Mouse (Mus musculus) heart, postnatal 10 days (tissue): ENCODE measurements around the gene Eif2b5. TPM values are rescaled to one million over a fixed set of nuclear protein-coding genes. Genes with fewer than 3 reads are reported as not detected.
A peak's percentile ranks its signal among the peaks of the same experiment; 100 is the strongest.

Experiments used
- DNase-seq, 2 experiments: peaks; one replicate each; pipeline ENCODE4 v3.0.0; 2021
- intact Hi-C: fragments of 180-260 bp; cut with DNase I; formaldehyde crosslinking; loops from one replicate; pipeline ENCODE4 v1.15.1; 2025
- total RNA-seq, 2 experiments: library from RNA; stranded (reverse); gene quantifications; 2 replicates each; pipeline ENCODE4 v1.2.3; 2021

Eif2b5 gene
- total RNA-seq, 2 experiments from 2014 or later: 52.7 to 54.2 TPM

- intact Hi-C loops: loop anchor here (1.0 to 5.0 kb wide), 2 partner anchors 18 to 78 kb away; partner anchors contain the start of genes Alg3, Dvl3, Eef1akmt4 and Gm49333
- no peak for DNase-seq
These were observed 36.1 kb downstream of the Eif2b5 start for GRCm38 (mm10) chr16:20534617-20535295.

- intact Hi-C loops: loop anchor here (1.0 to 5.0 kb wide), 2 partner anchors 19 to 77 kb away; partner anchors contain the start of genes Alg3, Dvl3, Eef1akmt4 and Gm49333
- peak; percentile 96 to 98 for DNase-seq
These were observed 36.9 kb downstream of the Eif2b5 start, which contains the start of gene Ap2m1 for GRCm38 (mm10) chr16:20535296-20536080. Gene Ap2m1 (plus strand): TSS chr16:20535478.

GRCm38 (mm10) chr16:20536081-20536665 is 37.6 kb downstream of the Eif2b5 start:
- DNase-seq: no peak
- intact Hi-C loops: loop anchor here (5.0 kb wide), 1 partner anchor 76 kb away; the partner anchor contains the start of genes Alg3, Eef1akmt4 and Gm49333

- intact Hi-C loops: loop anchor here (5.0 kb wide), 1 partner anchor 75 kb away; the partner anchor contains the start of genes Alg3, Eef1akmt4 and Gm49333
- peak in 1 of 2 experiments; percentile 17 for DNase-seq
These were observed 38.5 kb downstream of the Eif2b5 start for GRCm38 (mm10) chr16:20537071-20537471.

GRCm38 (mm10) chr16:20537601-20538320 is 39.1 kb downstream of the Eif2b5 start:
- intact Hi-C loops: loop anchor here (5.0 kb wide), 1 partner anchor 75 kb away; the partner anchor contains the start of genes Alg3, Eef1akmt4 and Gm49333
- no peak for DNase-seq

GRCm38 (mm10) chr16:20539649-20540048 is 41.0 kb downstream of the Eif2b5 start:
- no peak for DNase-seq
- intact Hi-C loops: loop anchor here (5.0 kb wide), 1 partner anchor 73 kb away; the partner anchor contains the start of genes Alg3, Eef1akmt4 and Gm49333

GRCm38 (mm10) chr16:20540438-20540837 is 41.8 kb downstream of the Eif2b5 start:
- intact Hi-C loops: no loop called here
- DNase-seq: no peak

- DNase-seq: no peak
- intact Hi-C loops: loop anchor here (5.0 kb wide), 1 partner anchor 38 kb away; no protein-coding TSS in a partner anchor
These were observed 47.1 kb downstream of the Eif2b5 start for GRCm38 (mm10) chr16:20545696-20546095.

GRCm38 (mm10) chr16:20547423-20547822 is 48.8 kb downstream of the Eif2b5 start:
- intact Hi-C loops: loop anchor here (5.0 kb wide), 1 partner anchor 40 kb away; no protein-coding TSS in a partner anchor
- no peak for DNase-seq

- DNase-seq: peak; percentile 99
- intact Hi-C loops: loop anchor here (5.0 kb wide), 1 partner anchor 41 kb away; no protein-coding TSS in a partner anchor
These were observed 49.7 kb downstream of the Eif2b5 start, which contains the start of gene Abcf3 for GRCm38 (mm10) chr16:20548096-20548948. Gene Abcf3 (plus strand): TSS chr16:20548577.

- intact Hi-C loops: loop anchor here (5.0 kb wide), 1 partner anchor 42 kb away; no protein-coding TSS in a partner anchor
- DNase-seq: no peak
These were observed 50.5 kb downstream of the Eif2b5 start for GRCm38 (mm10) chr16:20549161-20549560.

- intact Hi-C loops: no loop called here
- no peak for DNase-seq
These were observed 53.1 kb downstream of the Eif2b5 start for GRCm38 (mm10) chr16:20551691-20552090.

GRCm38 (mm10) chr16:20552594-20552993 is 54.0 kb downstream of the Eif2b5 start:
- DNase-seq: no peak
- intact Hi-C loops: no loop called here

- DNase-seq: no peak
- intact Hi-C loops: no loop called here
These were observed 56.4 kb downstream of the Eif2b5 start for GRCm38 (mm10) chr16:20555000-20555399.

GRCm38 (mm10) chr16:20557381-20557780 is 58.8 kb downstream of the Eif2b5 start:
- intact Hi-C loops: no loop called here
- DNase-seq: no peak
